In genomic region chr4:46639866-46640265, GRCm38 (mm10) we compare ENCODE assay signal across 22 mouse cellular contexts. TPM values are rescaled to one million over a fixed set of nuclear protein-coding genes. Genes with fewer than 3 reads are reported as not detected.
DNase-seq lines count a peak whose midpoint lies in the region; ATAC-seq lines count a peak whose summit lies in the region.
"Had no signal": no experiment of that assay in that cellular context is flagged by ENCODE, and none has a peak within 500 bp of the region (broad histone marks: within the 10 kb centered on the region; RNA-seq: fewer than 3 reads in every experiment).

No protein-coding gene starts in this region.

- no peak for ATAC-seq in forebrain, embryonic 16.5 days
- ATAC-seq in forebrain, embryonic 14.5 days: no peak
- ATAC-seq: activated CD4-positive, CD25-positive, alpha-beta regulatory T cell, adult 4 months; intestine, embryonic 15.5 days; midbrain, embryonic 13.5 days had no signal

- no peaks in the 10 kb centered on the region for H3K36me3 ChIP-seq in forebrain, embryonic 16.5 days (ENCODE audit: control insufficient read depth, insufficient read depth)
- no peaks in the 10 kb centered on the region for H3K36me3 ChIP-seq in forebrain, embryonic 14.5 days (ENCODE audit: control insufficient read depth, insufficient read depth, low read length)
- H3K36me3 ChIP-seq: embryonic facial prominence, embryonic 15.5 days; heart, embryonic 12.5 days; intestine, embryonic 15.5 days; midbrain, embryonic 13.5 days had no signal

- peak overlapping the region; percentile 45 for H3K27ac ChIP-seq in brown adipose tissue, adult 24 weeks (replicated peaks; ENCODE audit: low read depth, low read length)
- H3K27ac ChIP-seq in forebrain, embryonic 16.5 days (ENCODE audit: low read length): no peak overlapping the region
- no peak overlapping the region for H3K27ac ChIP-seq in forebrain, embryonic 14.5 days (ENCODE audit: low read depth, low read length)
- H3K27ac ChIP-seq: embryonic facial prominence, embryonic 15.5 days; hindbrain, embryonic 14.5 days; intestine, embryonic 15.5 days; layer of hippocampus, adult 2 months; midbrain, embryonic 13.5 days had no signal

- WGBS in forebrain, embryonic 16.5 days: 86% methylated on average over 8 of the region's 8 CpGs
- 89% methylated on average over 8 of the region's 8 CpGs for WGBS in forebrain, embryonic 14.5 days

- no peak overlapping the region for H3K4me3 ChIP-seq in brown adipose tissue, adult 24 weeks (ENCODE audit: insufficient read depth, low read depth, low read length)
- H3K4me3 ChIP-seq in forebrain, embryonic 16.5 days (replicated peaks; ENCODE audit: low read length): no peak overlapping the region
- H3K4me3 ChIP-seq in forebrain, embryonic 14.5 days (ENCODE audit: low read depth, low read length): no peak overlapping the region
- H3K4me3 ChIP-seq: embryonic facial prominence, embryonic 15.5 days; heart, embryonic 12.5 days; intestine, embryonic 15.5 days; layer of hippocampus, adult 2 months; midbrain, embryonic 13.5 days; myocyte had no signal

- H3K9me3 ChIP-seq in forebrain, embryonic 16.5 days (ENCODE audit: control insufficient read depth, low read length): no peaks in the 10 kb centered on the region
- H3K9me3 ChIP-seq in forebrain, embryonic 14.5 days (replicated peaks; ENCODE audit: control insufficient read depth, low read length): no peaks in the 10 kb centered on the region
- H3K9me3 ChIP-seq: embryonic facial prominence, embryonic 15.5 days; heart, embryonic 12.5 days; intestine, embryonic 15.5 days; midbrain, embryonic 13.5 days had no signal

- H3K27me3 ChIP-seq in forebrain, embryonic 16.5 days (replicated peaks; ENCODE audit: control insufficient read depth, insufficient read depth, low read length): no peaks in the 10 kb centered on the region
- no peaks in the 10 kb centered on the region for H3K27me3 ChIP-seq in forebrain, embryonic 14.5 days (replicated peaks; ENCODE audit: control insufficient read depth, insufficient read depth, low read length)
- H3K27me3 ChIP-seq: embryonic facial prominence, embryonic 15.5 days; intestine, embryonic 15.5 days; midbrain, embryonic 13.5 days had no signal

- peak; percentile 70 for DNase-seq in adrenal gland, adult 2 months
- no peak for DNase-seq in adrenal gland, postnatal 4 days (ENCODE audit: low spot score in 2 of 2)
- peak; percentile 75 for DNase-seq in urinary bladder, postnatal 14 days (ENCODE audit: low spot score)
- DNase-seq in urinary bladder, adult 2 months (ENCODE audit: low spot score): no peak
- DNase-seq in thymus, postnatal 10 days (ENCODE audit: low spot score in 2 of 2): no peak
- DNase-seq in forebrain, embryonic 14.5 days (ENCODE audit: low spot score): no peak
- DNase-seq: B cell, adult 2 months; cerebellum, adult 9-11 months; embryo, embryonic 11 days; left cerebral cortex, postnatal 4 days; retina, postnatal 1 day had no signal

- H3K4me2 ChIP-seq in forebrain, embryonic 16.5 days (ENCODE audit: low read length): no peak overlapping the region
- H3K4me2 ChIP-seq in forebrain, embryonic 14.5 days (ENCODE audit: low read length): no peak overlapping the region
- H3K4me2 ChIP-seq: embryonic facial prominence, embryonic 15.5 days; heart, embryonic 12.5 days; hindbrain, embryonic 14.5 days; intestine, embryonic 15.5 days; liver, embryonic 11.5 days; midbrain, embryonic 13.5 days had no signal

- H3K9ac ChIP-seq in forebrain, embryonic 16.5 days (replicated peaks; ENCODE audit: low read depth, low read length): no peak overlapping the region
- H3K9ac ChIP-seq in forebrain, embryonic 14.5 days (ENCODE audit: low read length): no peak overlapping the region
- H3K9ac ChIP-seq: embryonic facial prominence, embryonic 15.5 days; heart, embryonic 12.5 days; hindbrain, embryonic 14.5 days; intestine, embryonic 15.5 days; midbrain, embryonic 13.5 days had no signal

- peaks cover 31% of the 10 kb centered on the region for H3K4me1 ChIP-seq in brown adipose tissue, adult 24 weeks (ENCODE audit: control insufficient read depth, insufficient read depth, insufficient read length, low read length)
- no peaks in the 10 kb centered on the region for H3K4me1 ChIP-seq in forebrain, embryonic 16.5 days (replicated peaks; ENCODE audit: control insufficient read depth, insufficient read depth, low read length)
- H3K4me1 ChIP-seq in forebrain, embryonic 14.5 days (ENCODE audit: control insufficient read depth, insufficient read depth, low read length): no peaks in the 10 kb centered on the region

RNA-seq across cellular contexts. Expression of gene Tbc1d2, which starts 10.1 kb away (rescaled TPM):
- 1 to 10 TPM; 1.4 to 5.1 TPM for total RNA-seq in adrenal gland, adult 2 months (2021)
- polyA plus RNA-seq in adrenal gland, adult 2 months (2012; rRNA removed): 3.4 and 7.0 TPM in 2 replicates
- total RNA-seq in adrenal gland, postnatal 4 days (2021): 1 to 10 TPM; 2.8 to 3.9 TPM
- 18.6 and 24.0 TPM in 2 replicates for polyA plus RNA-seq in urinary bladder, adult 2 months (2012; rRNA removed)
- polyA plus RNA-seq in brown adipose tissue, adult 24 weeks (2012; ENCODE audit: insufficient read depth, insufficient read length, missing spikeins): 2.4 and 2.5 TPM in 2 replicates
- polyA plus RNA-seq in forebrain, embryonic 16.5 days (2015; fragmentation: Nextera tagmentation; extraction: Ambion mirVana): 0.68 and 0.79 TPM in 2 replicates
- 0.47 and 0.62 TPM in 2 replicates for polyA plus RNA-seq in forebrain, embryonic 14.5 days (2014; fragmentation: Nextera tagmentation; extraction: Ambion mirVana)

RNA-seq across cellular contexts. Expression of gene Coro2a, which starts 37.9 kb away (rescaled TPM):
- total RNA-seq in adrenal gland, adult 2 months (2021): 1 to 10 TPM; 2.2 to 2.8 TPM
- polyA plus RNA-seq in adrenal gland, adult 2 months (2012; rRNA removed): 8.7 and 12.4 TPM in 2 replicates
- total RNA-seq in adrenal gland, postnatal 4 days (2021): 1 to 10 TPM; 5.1 to 7.0 TPM
- 6.4 and 7.0 TPM in 2 replicates for polyA plus RNA-seq in urinary bladder, adult 2 months (2012; rRNA removed)
- 0.59 and 0.92 TPM in 2 replicates for polyA plus RNA-seq in brown adipose tissue, adult 24 weeks (2012; ENCODE audit: insufficient read depth, insufficient read length, missing spikeins)
- 5.6 and 7.6 TPM in 2 replicates for polyA plus RNA-seq in forebrain, embryonic 16.5 days (2015; fragmentation: Nextera tagmentation; extraction: Ambion mirVana)
- 2.2 and 2.9 TPM in 2 replicates for polyA plus RNA-seq in forebrain, embryonic 14.5 days (2014; fragmentation: Nextera tagmentation; extraction: Ambion mirVana)

Comparison
In these comparisons a context has a peak if more than half of its experiments do, and no peak if none do; other contexts are left out.
1. DNase-seq: peak in adrenal gland, adult 2 months (single experiment) and urinary bladder, postnatal 14 days (single experiment); none in adrenal gland, postnatal 4 days (0 of 2), urinary bladder, adult 2 months (single experiment), thymus, postnatal 10 days (0 of 2) and forebrain, embryonic 14.5 days (single experiment).